Mouse (Mus musculus) liver, embryonic 14.5 days (tissue): ENCODE results near the gene Xrcc1. TPM values are rescaled to one million over a fixed set of nuclear protein-coding genes. Genes with fewer than 3 reads are reported as not detected.
A peak's percentile ranks its signal among the peaks of the same experiment; 100 is the strongest.

Source experiments
- ATAC-seq: fragments of 200-750 bp; cut with Nextera tagmentation; 2 replicates; pipeline ENCODE4 v1.8.0; 2017; ENCODE audit warnings: moderate number of reproducible peaks, mild to moderate bottlenecking, moderate library complexity; ENCODE audit not compliant: insufficient read depth
- DNase-seq, 3 experiments: peaks; one replicate each; pipeline ENCODE4 v3.0.0-alpha.2; 2012 to 2013; ENCODE audit warnings: low read depth in 3 of 3, low spot score in 3 of 3
- H3K27ac ChIP-seq: fragments of 300-500 bp; sonication (generic); 2 replicates; pipeline ENCODE4 v1.5.1; 2014; ENCODE audit warnings: moderate library complexity, mild to moderate bottlenecking, control low read depth, inconsistent platforms
- H3K27me3 ChIP-seq: fragments of 300-500 bp; sonication (generic); 2 replicates; pipeline ENCODE4 v1.6.1; 2014; ENCODE audit warnings: mild to moderate bottlenecking, low read length, moderate library complexity; ENCODE audit not compliant: control insufficient read depth, insufficient read depth
- H3K36me3 ChIP-seq: fragments of 300-500 bp; sonication (generic); replicated peaks from 2 replicates; pipeline ENCODE4 v1.6.1; 2014; ENCODE audit warnings: low read depth; ENCODE audit not compliant: control insufficient read depth, insufficient read depth
- H3K4me1 ChIP-seq, 2 experiments: fragments of 200-500 bp in 1 of 2; fragments of 300-500 bp in 1 of 2; sonication (generic) in 1 of 2; replicated peaks; 2 replicates each; pipeline ENCODE4 v1.6.1; 2012 to 2014; ENCODE audit warnings: antibody characterized with exemption in 1 of 2, inconsistent platforms in 1 of 2, low read length in 1 of 2; ENCODE audit not compliant: control insufficient read depth in 2 of 2, insufficient read depth in 2 of 2
- H3K4me2 ChIP-seq: fragments of 300-500 bp; sonication (generic); 2 replicates; pipeline ENCODE4 v1.6.1; 2014; ENCODE audit warnings: low read depth, mild to moderate bottlenecking, control low read depth, moderate library complexity
- H3K4me3 ChIP-seq, 2 experiments: fragments of 200-500 bp in 1 of 2; fragments of 300-500 bp in 1 of 2; sonication (generic) in 1 of 2; 2 replicates each; pipeline ENCODE4 v1.5.1; 2012 to 2014; ENCODE audit warnings: low read depth in 2 of 2, low read length in 2 of 2, mild to moderate bottlenecking in 2 of 2, control low read depth in 1 of 2, inconsistent platforms in 1 of 2, moderate library complexity in 1 of 2; ENCODE audit not compliant: insufficient read depth in 1 of 2
- H3K9ac ChIP-seq: fragments of 300-500 bp; sonication (generic); replicated peaks from 2 replicates; pipeline ENCODE4 v1.6.1; 2014; ENCODE audit warnings: mild to moderate bottlenecking, control low read depth, moderate library complexity
- H3K9me3 ChIP-seq: fragments of 300-500 bp; sonication (generic); 2 replicates; pipeline ENCODE4 v1.6.1; 2016; ENCODE audit warnings: low read length, mixed read lengths; ENCODE audit not compliant: control insufficient read depth
- CTCF ChIP-seq: IDR thresholded peaks from 2 replicates; pipeline ENCODE4 v1.5.1; 2016; ENCODE audit warnings: antibody characterized with exemption, low read depth, control low read depth
- EP300 ChIP-seq: IDR thresholded peaks from 2 replicates; pipeline ENCODE4 v1.6.1; 2016; ENCODE audit warnings: antibody characterized with exemption, low read depth
- WGBS: fragments of 180-500 bp; shearing (Covaris S2); extraction: QIAGEN DNeasy Blood & Tissue Kit; methylation state at CpG from one replicate; pipeline ENCODE4 v1.1.7; 2014; ENCODE audit not compliant: insufficient replicate concordance; 5-methylcytosine and 5-hydroxymethylcytosine counted together
- polyA plus RNA-seq, 2 experiments: library from polyadenylated mRNA; depleted of rRNA in 1 of 2; stranded (reverse) in 1 of 2; unstranded in 1 of 2; fragments of >200 nt; fragmentation: Nextera tagmentation in 1 of 2; extraction: Ambion mirVana in 1 of 2; gene quantifications; 2 replicates each; pipeline versions ENCODE4 v1.2.1 to v1.2.3; 2012 to 2014

The Xrcc1 gene
- 27.8 and 28.8 TPM in 2 replicates for polyA plus RNA-seq (2012; rRNA removed)
- polyA plus RNA-seq (2014; fragmentation: Nextera tagmentation; extraction: Ambion mirVana), result 27.3 and 40.9 TPM in 2 replicates

DNA sequence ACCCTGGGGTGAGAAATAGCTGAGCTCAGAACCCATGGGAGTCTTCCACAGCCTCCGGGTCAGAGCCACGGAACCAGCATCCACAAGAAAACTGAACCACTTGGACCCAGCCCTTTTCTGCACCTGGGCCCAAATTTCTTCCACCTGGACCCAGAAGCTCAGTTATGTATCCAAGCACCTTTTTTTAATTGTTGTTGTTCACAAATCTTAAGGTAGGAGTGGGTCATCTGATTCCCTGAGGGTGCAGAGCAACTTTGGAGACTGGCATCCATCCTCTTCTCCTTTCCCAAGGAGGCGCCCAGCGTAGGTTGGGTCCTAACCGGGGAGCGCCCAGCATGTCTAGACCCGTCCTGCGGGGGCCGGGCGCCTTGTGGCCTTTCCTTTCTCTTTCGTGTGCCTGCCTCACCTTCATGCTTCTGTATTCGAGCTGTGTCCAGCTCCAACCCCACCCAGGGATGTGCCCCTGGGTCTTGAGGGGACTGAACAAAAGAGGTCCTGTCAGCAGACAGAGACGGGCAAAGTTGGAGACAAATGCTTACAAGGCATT, at the start of gene Xrcc1, which contains the start of gene Pinlyp:
Xrcc1 (plus strand) TSS at position 222 of the 547 bp plus-strand sequence.
Pinlyp (minus strand) TSS at position 51 of the 547 bp plus-strand sequence.
- ATAC-seq (no peak), DNase-seq (no peak)
- Histone ChIP-seq H3K27me3 (no peaks in the 10 kb centered on the region), H3K4me1 (peaks cover 0 to 12% of the 10 kb centered on the region in 2 experiments; a peak in 3 of 4 replicates), H3K36me3 (peaks cover 2% of the 10 kb centered on the region), H3K27ac (no peak within 1 kb of the TSS; the same call in 1 of the 2 replicates), H3K4me3 (peak within 1 kb of the TSS; percentile 92 to 93), H3K9me3 (no peaks in the 10 kb centered on the region), H3K9ac (peak within 1 kb of the TSS; percentile 89), H3K4me2 (peak within 1 kb of the TSS; percentile 87)
- WGBS, result 50% methylated on average over 13 of the region's 13 CpGs
- TF ChIP-seq CTCF (no peak), EP300 (no peak)

- TF ChIP-seq EP300 (no peak), CTCF (no peak)
- peak overlapping the region; percentile 20 for H3K4me2 ChIP-seq
Observed at GRCm38 (mm10) chr7:24499856-24500577, 46.1 kb upstream of the Xrcc1 start.

DNA sequence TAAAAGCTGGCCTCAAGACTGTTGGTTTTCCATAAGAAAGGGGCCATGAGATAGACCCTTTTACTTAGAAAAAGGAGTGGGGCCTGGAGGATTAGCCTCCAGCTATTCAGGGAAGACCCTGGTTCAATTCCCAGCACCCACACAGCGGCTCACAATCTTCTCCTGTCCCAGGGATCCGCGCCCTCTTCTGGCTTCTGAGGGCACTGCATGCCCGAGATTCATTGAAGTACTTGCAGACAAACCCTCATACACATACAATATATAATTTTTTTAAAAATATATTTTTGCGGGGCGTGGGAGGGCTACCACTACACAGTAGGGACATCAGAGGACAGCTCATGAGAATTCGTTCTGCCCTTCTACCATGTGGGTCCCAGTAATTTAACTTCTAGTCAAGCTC, 45.2 kb upstream of the Xrcc1 start:
- Histone ChIP-seq H3K27ac (no peak overlapping the region), H3K36me3 (no peaks in the 10 kb centered on the region), H3K4me2 (no peak overlapping the region), H3K4me3 (no peak overlapping the region), H3K9me3 (no peaks in the 10 kb centered on the region), H3K9ac (no peak overlapping the region), H3K4me1 (0 out of 4 replicates have a peak, but pooled peaks cover 0 to 4% of the 10 kb centered on the region in 2 experiments), H3K27me3 (peaks cover 41% of the 10 kb centered on the region)
- ATAC-seq (no peak), DNase-seq (peak in 2 of 3 experiments; percentile 24 to 33)
- peak; percentile 64 for TF ChIP-seq CTCF
- TF ChIP-seq EP300, result no peak
- 14% methylated on average over 7 of the region's 7 CpGs for WGBS

More at GRCm38 (mm10) chr7:24499856-24500577, 46.1 kb upstream of the Xrcc1 start:
- whole genome bisulfite sequencing, result 11% methylated on average over 43 of the region's 43 CpGs
- ATAC-seq (no peak), DNase-seq (no peak)
- Histone ChIP-seq H3K9me3 (no peaks in the 10 kb centered on the region), H3K4me1 (0 out of 4 replicates have a peak, but pooled peaks cover 0 to 4% of the 10 kb centered on the region in 2 experiments), H3K36me3 (no peaks in the 10 kb centered on the region), H3K9ac (no peak overlapping the region), H3K4me3 (no peak overlapping the region), H3K27ac (no peak overlapping the region), H3K27me3 (peaks cover 41% of the 10 kb centered on the region)

- peak; percentile 74 for TF ChIP-seq CTCF
- TF ChIP-seq EP300, result no peak
- H3K27me3 ChIP-seq, result peaks cover 41% of the 10 kb centered on the region
Observed at GRCm38 (mm10) chr7:24501492-24501891, 44.6 kb upstream of the Xrcc1 start.

GRCm38 (mm10) chr7:24504004-24504403, 42.1 kb upstream of the Xrcc1 start:
- DNase-seq (no peak), ATAC-seq (no peak)
- H3K9ac ChIP-seq, result no peak overlapping the region
- WGBS, result 10% methylated on average over 10 of the region's 10 CpGs
- peaks cover 0 to 10% of the 10 kb centered on the region in 2 experiments; a peak in 3 of 4 replicates for H3K4me1 ChIP-seq
- H3K27ac ChIP-seq, result no peak overlapping the region
- H3K4me2 ChIP-seq, result peak overlapping the region; percentile 22
- H3K9me3 ChIP-seq, result no peaks in the 10 kb centered on the region
- H3K27me3 ChIP-seq, result peaks cover 36% of the 10 kb centered on the region
- TF ChIP-seq CTCF (no peak), EP300 (no peak)
- no peak overlapping the region for H3K4me3 ChIP-seq
- no peaks in the 10 kb centered on the region for H3K36me3 ChIP-seq

More at GRCm38 (mm10) chr7:24501492-24501891, 44.6 kb upstream of the Xrcc1 start:
- no peak overlapping the region for H3K4me2 ChIP-seq
- H3K27ac ChIP-seq, result no peak overlapping the region
- H3K4me1 ChIP-seq, result peaks cover 0 to 6% of the 10 kb centered on the region in 2 experiments; a peak in 1 of 4 replicates
- 27% methylated on average over 21 of the region's 21 CpGs for WGBS
- no peak for ATAC-seq
- no peak overlapping the region for H3K4me3 ChIP-seq
- H3K9ac ChIP-seq, result no peak overlapping the region
- no peak for DNase-seq
- H3K9me3 ChIP-seq, result no peaks in the 10 kb centered on the region
- H3K36me3 ChIP-seq, result no peaks in the 10 kb centered on the region
